Mouse (Mus musculus): Measurements from ENCODE around the gene Trpm4. TPM values are rescaled to one million over a fixed set of nuclear protein-coding genes. Genes with fewer than 3 reads are reported as not detected.
"Not testable (repeated sequence)": the region's sequence is repeated elsewhere in the genome, so short reads cannot be mapped to it uniquely, and the experiment has no call there.

The Trpm4 gene
- total RNA-seq, 2 experiments from 2014 or later = 20.1 to 20.7 TPM

- DNase-seq = no peak
- intact Hi-C loops (cut with DNase I) = no loop called here
Observed at GRCm38 (mm10) chr7:45263006-45263607, 70.5 kb downstream of the Trpm4 start.

GRCm38 (mm10) chr7:45262266-45262665 lies 71.3 kb downstream of the Trpm4 start:
- DNase-seq = no peak
- intact Hi-C loops (cut with DNase I) = no loop called here

- intact Hi-C loops (cut with DNase I) = no loop called here
- DNase-seq = no peak
Observed at GRCm38 (mm10) chr7:45259281-45259680, 74.3 kb downstream of the Trpm4 start.

GRCm38 (mm10) chr7:45257063-45257840 lies 76.3 kb downstream of the Trpm4 start:
- intact Hi-C loops (cut with DNase I) = no loop called here
- DNase-seq = no peak

GRCm38 (mm10) chr7:45255822-45256221 lies 77.8 kb downstream of the Trpm4 start:
- not testable (repeated sequence) for DNase-seq

GRCm38 (mm10) chr7:45253806-45254205 lies 79.8 kb downstream of the Trpm4 start:
- intact Hi-C loops (cut with DNase I) = no loop called here
- DNase-seq = no peak

More at GRCm38 (mm10) chr7:45255822-45256221, 77.8 kb downstream of the Trpm4 start:
- intact Hi-C loops (cut with DNase I) = not testable (repeated sequence)

Other genes with a start within 250 kb of the Trpm4 start
- 10 to 100 TPM; 17.3 to 20.9 TPM for gene Rcn3, start 241.6 kb downstream of the Trpm4 start, total RNA-seq (2021)
- 10 to 100 TPM; 39.2 to 40.0 TPM for gene Fcgrt, start 229.9 kb downstream of the Trpm4 start, total RNA-seq (2021)
- 100 to 1,000 TPM; 388 to 460 TPM for gene Rps11, start 209.3 kb downstream of the Trpm4 start, total RNA-seq (2021)
- gene Rpl13a, start 205.0 kb downstream of the Trpm4 start, total RNA-seq (2021) = 100 to 1,000 TPM; 488 to 598 TPM
- gene Gm45713, start 197.5 kb downstream of the Trpm4 start, total RNA-seq (2021) = not detected
- gene Flt3l, start 197.3 kb downstream of the Trpm4 start, total RNA-seq (2021) = 1 to 10 TPM; 2.8 to 4.0 TPM
- 10 to 100 TPM; 28.6 to 36.2 TPM for gene Pih1d1, start 179.5 kb downstream of the Trpm4 start, total RNA-seq (2021)
- 10 to 100 TPM; 10.6 to 14.3 TPM for gene Aldh16a1, start 179.2 kb downstream of the Trpm4 start, total RNA-seq (2021)
- under 1 TPM; 0.76 to 0.79 TPM for gene Slc17a7, start 169.8 kb downstream of the Trpm4 start, total RNA-seq (2021)
- not detected for gene Gfy, start 154.2 kb downstream of the Trpm4 start, total RNA-seq (2021)
- gene Pth2, start 152.8 kb downstream of the Trpm4 start, total RNA-seq (2021) = not detected
- not detected for gene Ccdc155, start 128.9 kb downstream of the Trpm4 start, total RNA-seq (2021)
- not detected for gene Dkkl1, start 121.6 kb downstream of the Trpm4 start, total RNA-seq (2021)
- gene Tead2, start 118.0 kb downstream of the Trpm4 start, total RNA-seq (2021) = 1 to 10 TPM; 2.7 to 3.3 TPM
- 1 to 10 TPM in 1 of 2 experiments, under 1 TPM in 1; 0.79 to 1.5 TPM for gene Cd37, start 94.7 kb downstream of the Trpm4 start, total RNA-seq (2021)
- gene Slc6a16, start 92.7 kb downstream of the Trpm4 start, total RNA-seq (2021) = not detected
- gene Slc6a21, start 56.3 kb downstream of the Trpm4 start, total RNA-seq (2021) = not detected
- 100 to 1,000 TPM; 818 to 890 TPM for gene Hrc, start 1.5 kb upstream of the Trpm4 start, total RNA-seq (2021)
- gene Ppfia3, start 33.2 kb upstream of the Trpm4 start, total RNA-seq (2021) = under 1 TPM; 0.07 to 0.08 TPM
- not detected for gene Lin7b, start 36.8 kb upstream of the Trpm4 start, total RNA-seq (2021)
- 10 to 100 TPM; 70.2 to 84.1 TPM for gene Snrnp70, start 62.0 kb upstream of the Trpm4 start, total RNA-seq (2021)
- 10 to 100 TPM; 78.3 to 85.9 TPM for gene Kcna7, start 71.9 kb upstream of the Trpm4 start, total RNA-seq (2021)
- 1 to 10 TPM; 3.4 to 5.5 TPM for gene Ntf5, start 79.9 kb upstream of the Trpm4 start, total RNA-seq (2021)
- gene Lhb, start 87.0 kb upstream of the Trpm4 start, total RNA-seq (2021) = under 1 TPM; 0.54 to 0.67 TPM
- 100 to 1,000 TPM; 275 to 279 TPM for gene Gys1, start 101.1 kb upstream of the Trpm4 start, total RNA-seq (2021)
- gene Ruvbl2, start 104.3 kb upstream of the Trpm4 start, total RNA-seq (2021) = 10 to 100 TPM; 22.1 to 23.0 TPM
- 100 to 1,000 TPM; 132 to 146 TPM for gene Ftl1, start 126.1 kb upstream of the Trpm4 start, total RNA-seq (2021)
- gene Bax, start 133.1 kb upstream of the Trpm4 start, total RNA-seq (2021) = 10 to 100 TPM; 13.8 to 14.6 TPM
- gene Tulp2, start 148.1 kb upstream of the Trpm4 start, total RNA-seq (2021) = under 1 TPM in 1 of 2 experiments, not detected in 1; 0.39 TPM
- 1 to 10 TPM; 6.1 to 6.6 TPM for gene Gm45808, start 153.0 kb upstream of the Trpm4 start, total RNA-seq (2021)
- 10 to 100 TPM; 11.4 to 12.8 TPM for gene Dhdh, start 155.0 kb upstream of the Trpm4 start, total RNA-seq (2021)
- 10 to 100 TPM; 48.6 to 65.4 TPM for gene Nucb1, start 176.6 kb upstream of the Trpm4 start, total RNA-seq (2021)
- 10 to 100 TPM; 22.9 to 25.3 TPM for gene Ppp1r15a, start 192.5 kb upstream of the Trpm4 start, total RNA-seq (2021)
- 1 to 10 TPM; 3.0 to 4.8 TPM for gene Plekha4, start 192.6 kb upstream of the Trpm4 start, total RNA-seq (2021)
- gene Hsd17b14, start 221.1 kb upstream of the Trpm4 start, total RNA-seq (2021) = 1 to 10 TPM; 1.9 to 2.8 TPM
- gene Bcat2, start 236.4 kb upstream of the Trpm4 start, total RNA-seq (2021) = 10 to 100 TPM; 55.7 to 86.8 TPM